Mouse (Mus musculus) lung, adult 2 months (tissue): Measurements from ENCODE around the gene Nav2.

Experiments
- CTCF ChIP-seq: fragments of 200-500 bp; IDR thresholded peaks from 2 replicates; pipeline ENCODE4 v1.5.1; 2011; ENCODE audit warnings: mild to moderate bottlenecking, low read length, control low read depth; ENCODE audit not compliant: insufficient read depth
- POLR2A ChIP-seq: fragments of 200-500 bp; IDR thresholded peaks from 2 replicates; pipeline ENCODE4 v1.6.1; 2011; ENCODE audit warnings: low read depth, mild to moderate bottlenecking, control low read depth, low read length, borderline replicate concordance; ENCODE audit errors: extremely low read depth

DNA sequence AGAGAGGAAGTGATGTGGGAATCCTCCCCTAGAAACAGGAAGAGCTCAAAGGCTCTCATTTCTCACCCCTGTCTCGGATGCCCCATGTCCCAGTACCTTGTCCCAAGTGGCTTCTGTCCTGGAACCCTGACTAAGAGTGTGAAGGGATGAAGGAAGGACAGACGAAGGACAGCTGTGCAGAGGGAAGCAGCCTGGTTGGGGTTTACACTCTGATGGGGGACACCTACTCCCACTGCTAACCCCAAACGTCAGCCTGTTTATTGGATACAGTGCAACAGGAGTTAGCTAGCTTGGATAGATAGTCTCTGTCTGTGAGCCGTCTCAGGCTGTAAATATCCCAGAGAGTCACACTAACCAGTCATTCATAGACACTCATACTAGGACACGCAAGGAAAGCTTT is 460.1 kb downstream of the Nav2 start:
- TF ChIP-seq CTCF (no peak), POLR2A (no peak)
